Mouse (Mus musculus): ENCODE results near the gene Rad23a.

GRCm38 (mm10) chr8:84837149-84837911, 3.1 kb downstream of the Rad23a start:
- TF ChIP-seq MYC (IDR thresholded peaks at IDR 0.05; ENCODE audit: low read depth, low read length) = no peak
- TF ChIP-seq CTCF (IDR thresholded peaks at IDR 0.05 in 2 of 3, conservative IDR thresholded peaks at IDR 0.05 in 1 of 3; ENCODE audit: control insufficient read depth in 1 of 3, insufficient read depth in 1 of 3, low read depth in 2 of 3, low read length in 3 of 3, poor library complexity in 1 of 3, severe bottlenecking in 1 of 3) = no peak
- TF ChIP-seq HCFC1 (IDR thresholded peaks at IDR 0.05; ENCODE audit: low read depth, low read length) = no peak
